Mouse (Mus musculus) small intestine, adult 2 months (tissue): ENCODE results near the gene Zfp568.

Experiments used
- CTCF ChIP-seq: fragments of 200-500 bp; IDR thresholded peaks from 2 replicates; pipeline ENCODE4 v1.5.1; 2012; ENCODE audit warnings: low read depth, mild to moderate bottlenecking, control low read depth, inconsistent platforms, low read length, moderate library complexity, mixed read lengths; ENCODE audit not compliant: insufficient replicate concordance, insufficient read length; ENCODE audit errors: extremely low read depth
- POLR2A ChIP-seq: fragments of 200-500 bp; IDR thresholded peaks from 2 replicates; pipeline ENCODE4 v1.6.1; 2012; ENCODE audit warnings: low read depth, mild to moderate bottlenecking, control low read depth, inconsistent platforms, low read length, moderate library complexity

GRCm38 (mm10) chr7:30017226-30017625 is 33.5 kb downstream of the Zfp568 start:
- TF ChIP-seq CTCF (no peak), POLR2A (no peak)
